ENCODE assay signal across 10 mouse cellular contexts in the genomic region with DNA sequence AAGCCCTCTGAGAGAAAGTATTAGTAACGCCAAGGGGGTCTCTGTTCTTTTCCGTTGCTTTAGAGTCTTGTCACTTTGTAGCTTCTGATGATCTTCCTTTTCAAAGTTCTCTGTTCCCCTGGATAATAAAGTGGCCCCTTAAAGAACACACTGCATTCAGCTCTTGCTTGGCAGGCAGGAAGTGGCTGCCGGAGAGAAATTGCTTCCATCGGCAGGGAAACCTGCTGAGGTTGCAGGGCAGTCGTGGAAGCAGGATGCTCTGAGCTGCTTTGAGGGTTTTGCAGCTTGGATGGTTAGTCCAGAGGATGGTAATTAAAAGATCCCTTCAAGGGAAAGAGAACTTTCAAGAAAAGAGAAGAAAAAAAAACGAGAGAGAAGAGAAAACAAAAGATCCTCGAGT. TPM values are rescaled to one million over a fixed set of nuclear protein-coding genes. Genes with fewer than 3 reads are reported as not detected.
A peak's percentile ranks its signal among the peaks of the same experiment; 100 is the strongest.
DNase-seq lines count a peak whose midpoint lies in the region; ATAC-seq and TF ChIP-seq lines count a peak whose summit lies in the region.
"Had no signal": no experiment of that assay in that cellular context is flagged by ENCODE, and none has a peak within 500 bp of the region (broad histone marks: within the 10 kb centered on the region; RNA-seq: fewer than 3 reads in every experiment).

No protein-coding gene starts in this region.

- H3K4me3 ChIP-seq in gastrocnemius, adult 2 months: peak overlapping the region; percentile 60
- no peak overlapping the region for H3K4me3 ChIP-seq in lung, embryonic 14.5 days (ENCODE audit: low read depth, low read length)
- H3K4me3 ChIP-seq in heart, embryonic 13.5 days: no peak overlapping the region
- no peak overlapping the region for H3K4me3 ChIP-seq in stomach, embryonic 14.5 days (ENCODE audit: low read depth, low read length)

- TF ChIP-seq CTCF in gastrocnemius, adult 2 months (IDR thresholded peaks at IDR 0.05): no peak
- TF ChIP-seq CTCF in lung, embryonic 14.5 days (IDR thresholded peaks at IDR 0.05; ENCODE audit: low read depth): no peak

- H3K27me3 ChIP-seq in lung, embryonic 14.5 days (ENCODE audit: insufficient read depth, low read length): no peaks in the 10 kb centered on the region
- no peaks in the 10 kb centered on the region for H3K27me3 ChIP-seq in heart, embryonic 13.5 days (replicated peaks)
- no peaks in the 10 kb centered on the region for H3K27me3 ChIP-seq in stomach, embryonic 14.5 days (ENCODE audit: control insufficient read depth, insufficient read depth, low read length)

- peak overlapping the region; percentile 86 for H3K27ac ChIP-seq in gastrocnemius, adult 2 months
- no peak overlapping the region for H3K27ac ChIP-seq in lung, embryonic 14.5 days (ENCODE audit: low read depth)
- peak overlapping the region; percentile 70 for H3K27ac ChIP-seq in heart, embryonic 13.5 days (replicated peaks)
- no peak overlapping the region for H3K27ac ChIP-seq in stomach, embryonic 14.5 days (ENCODE audit: low read length)

- H3K9me3 ChIP-seq in lung, embryonic 14.5 days (ENCODE audit: low read depth, low read length): no peaks in the 10 kb centered on the region
- H3K9me3 ChIP-seq in heart, embryonic 13.5 days: no peaks in the 10 kb centered on the region
- no peaks in the 10 kb centered on the region for H3K9me3 ChIP-seq in stomach, embryonic 14.5 days (ENCODE audit: control insufficient read depth, low read depth, low read length)

- WGBS in lung, embryonic 14.5 days: 22% methylated on average over 7 of the region's 7 CpGs
- WGBS in heart, embryonic 13.5 days: 36% methylated on average over 7 of the region's 7 CpGs
- WGBS in stomach, embryonic 14.5 days: 41% methylated on average over 7 of the region's 7 CpGs

- DNase-seq in gastrocnemius, adult 2 months: peak; percentile 36
- no peak for DNase-seq in gastrocnemius, postnatal 36 days
- peak; percentile 51 for DNase-seq in lung, embryonic 14.5 days
- DNase-seq in lung, postnatal 36 days: no peak
- DNase-seq in cerebellum, adult 11 months: no peak
- DNase-seq: cerebellum, adult 9-10 months; lung, postnatal 14 days had no signal

- H3K36me3 ChIP-seq in lung, embryonic 14.5 days (ENCODE audit: insufficient read depth): no peaks in the 10 kb centered on the region
- H3K36me3 ChIP-seq in heart, embryonic 13.5 days: no peaks in the 10 kb centered on the region
- no peaks in the 10 kb centered on the region for H3K36me3 ChIP-seq in stomach, embryonic 14.5 days (ENCODE audit: control insufficient read depth, insufficient read depth, low read length)

- ATAC-seq in lung, embryonic 14.5 days (ENCODE audit: insufficient read depth): no peak
- ATAC-seq in heart, embryonic 13.5 days (ENCODE audit: extremely low read depth, insufficient number of reproducible peaks, low FRiP score, low TSS enrichment): no peak
- ATAC-seq in stomach, embryonic 14.5 days (ENCODE audit: insufficient number of reproducible peaks, insufficient read depth, low FRiP score, low read depth): no peak
- no peak for ATAC-seq in megakaryocyte-erythroid progenitor cell, adult 5-6 weeks (replicated peaks; ENCODE audit: low FRiP score, low TSS enrichment, poor library complexity, severe bottlenecking)

- intact Hi-C loops in gastrocnemius, adult 2 months (cut with DNase I): loop anchor here (2.0 kb wide), 1 partner anchor 34 kb away; a partner anchor contains a TSS
- intact Hi-C loops in gastrocnemius, postnatal 36 days (cut with DNase I): loop anchor here (1.0 to 2.0 kb wide), 2 partner anchors 25 to 34 kb away; a partner anchor contains a TSS

- H3K4me2 ChIP-seq in lung, embryonic 14.5 days: peak overlapping the region; percentile 21; the same call in 1 of the 2 replicates
- H3K4me2 ChIP-seq in heart, embryonic 13.5 days: peak overlapping the region; percentile 45
- H3K4me2 ChIP-seq in stomach, embryonic 14.5 days (replicated peaks; ENCODE audit: low read depth, low read length): peak overlapping the region; percentile 21; the same call in 1 of the 2 replicates

- H3K9ac ChIP-seq in lung, embryonic 14.5 days: no peak overlapping the region
- no peak overlapping the region; the same call in 1 of the 2 replicates for H3K9ac ChIP-seq in heart, embryonic 13.5 days
- H3K9ac ChIP-seq in stomach, embryonic 14.5 days (replicated peaks; ENCODE audit: low read depth, low read length): no peak overlapping the region

- H3K4me1 ChIP-seq in lung, embryonic 14.5 days (ENCODE audit: insufficient read depth): peaks cover 11% of the 10 kb centered on the region; the same call in 1 of the 2 replicates
- peaks cover 31% of the 10 kb centered on the region for H3K4me1 ChIP-seq in heart, embryonic 13.5 days
- peaks cover 8% of the 10 kb centered on the region; the same call in 1 of the 2 replicates for H3K4me1 ChIP-seq in stomach, embryonic 14.5 days (ENCODE audit: control insufficient read depth, insufficient read depth, low read length)

RNA-seq across cellular contexts. Expression of a gene that starts 33.3 kb away (rescaled TPM):
- 10 to 100 TPM; 38.7 to 38.9 TPM for total RNA-seq in gastrocnemius, adult 2 months (2021)
- total RNA-seq in gastrocnemius, postnatal 36 days (2021): 10 to 100 TPM; 38.2 to 40.5 TPM
- polyA plus RNA-seq in lung, embryonic 14.5 days (2014; fragmentation: Nextera tagmentation; extraction: Ambion mirVana): 53.1 and 55.2 TPM in 2 replicates
- polyA plus RNA-seq in heart, embryonic 13.5 days (2015; fragmentation: Nextera tagmentation; extraction: Ambion mirVana): 20.9 and 23.3 TPM in 2 replicates
- polyA plus RNA-seq in stomach, embryonic 14.5 days (2014; fragmentation: Nextera tagmentation; extraction: Ambion mirVana): 51.4 and 52.3 TPM in 2 replicates
- 53.0 and 55.6 TPM in 2 replicates for total RNA-seq in megakaryocyte-erythroid progenitor cell, adult 5-6 weeks (2014; fragmentation: Nextera tagmentation)
- 30.3 and 41.7 TPM in 2 replicates for total RNA-seq in megakaryocyte-erythroid progenitor cell, adult 5-6 weeks (2017)

Comparison
In these comparisons a context has a peak if more than half of its experiments do, and no peak if none do; other contexts are left out.
1. DNase-seq: peak in gastrocnemius, adult 2 months (single experiment) and lung, embryonic 14.5 days (single experiment); none in gastrocnemius, postnatal 36 days (0 of 2), lung, postnatal 36 days (single experiment) and cerebellum, adult 11 months (single experiment).
2. H3K27ac ChIP-seq: peak in gastrocnemius, adult 2 months (single experiment) and heart, embryonic 13.5 days (single experiment); none in lung, embryonic 14.5 days (single experiment) and stomach, embryonic 14.5 days (single experiment).
3. Peak in every context shown above with its lines, with median percentiles within 50 percentile points of each other: H3K4me2 ChIP-seq.